Mouse (Mus musculus): Measurements from ENCODE around the gene Gbf1.
A peak's percentile ranks its signal among the peaks of the same experiment; 100 is the strongest.

The Gbf1 gene

GRCm38 (mm10) chr19:46220116-46220515 is 67.8 kb downstream of the Gbf1 start:
- DNase-seq (ENCODE audit: extremely low spot score, low spot score), result no peak

GRCm38 (mm10) chr19:46223118-46223517 is 70.8 kb downstream of the Gbf1 start:
- no peak for DNase-seq (ENCODE audit: extremely low spot score, low spot score)

DNA sequence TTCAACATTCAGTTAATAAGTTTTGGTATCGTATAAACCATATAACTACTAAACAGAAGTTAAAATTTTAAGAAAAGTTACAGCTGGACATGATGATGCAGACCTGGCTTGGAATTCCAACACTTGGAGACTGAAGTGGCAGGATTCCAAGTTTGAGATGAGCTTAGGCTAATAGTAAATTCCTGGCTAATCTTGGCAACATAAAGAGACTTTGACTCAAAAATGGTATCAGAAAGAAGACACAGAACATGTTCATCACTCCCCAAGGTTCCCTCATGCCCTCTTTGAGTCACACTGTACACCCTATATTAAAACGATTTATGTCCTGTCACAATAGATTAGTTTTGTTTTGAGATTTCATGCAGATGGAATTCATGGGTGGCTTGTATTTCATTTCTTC is 72.6 kb downstream of the Gbf1 start:
- no peak for DNase-seq (ENCODE audit: extremely low spot score, low spot score)

DNA sequence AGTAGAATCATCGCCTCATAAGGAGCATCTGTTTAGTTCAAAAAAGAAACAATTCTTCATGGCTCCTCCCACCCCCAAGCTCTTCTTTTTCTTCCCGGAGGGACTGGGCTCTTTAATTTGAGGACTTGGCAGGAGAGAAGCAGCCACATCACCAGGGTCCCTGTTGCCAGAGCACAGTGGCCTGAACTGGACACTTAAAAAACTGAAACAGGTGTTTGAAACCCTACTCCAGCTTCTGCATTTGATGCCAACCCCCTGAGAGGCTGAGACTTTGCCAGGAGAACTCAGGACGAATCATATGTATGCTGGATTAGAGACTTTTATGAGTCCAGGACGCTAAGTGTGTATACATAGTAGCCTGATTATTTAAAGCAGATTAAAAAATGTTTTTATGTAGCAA is 73.2 kb downstream of the Gbf1 start:
- DNase-seq (ENCODE audit: extremely low spot score, low spot score), result no peak

GRCm38 (mm10) chr19:46226295-46226694 is 74.0 kb downstream of the Gbf1 start:
- DNase-seq (ENCODE audit: extremely low spot score, low spot score), result no peak

DNA sequence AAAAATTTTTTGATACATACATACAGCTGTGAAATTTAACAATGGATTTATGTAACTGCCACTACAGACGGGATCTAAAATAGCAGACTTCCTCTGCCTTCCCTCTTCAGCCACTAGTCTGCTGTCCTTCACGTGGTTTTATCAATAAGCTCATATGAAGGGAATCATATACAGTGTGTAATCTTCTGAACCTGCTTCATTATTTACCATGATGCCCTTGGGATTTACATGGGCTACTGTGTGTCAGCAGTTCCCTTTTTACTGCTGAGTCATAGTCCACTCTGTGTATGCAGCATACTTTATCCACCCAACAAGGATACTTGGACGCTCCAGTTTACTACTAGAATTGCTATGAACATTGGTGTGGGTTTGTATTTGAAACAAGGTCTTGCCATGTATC is 75.0 kb downstream of the Gbf1 start:
- no peak for DNase-seq (ENCODE audit: extremely low spot score, low spot score)

- no peak for DNase-seq (ENCODE audit: extremely low spot score, low spot score)
These were observed 82.1 kb downstream of the Gbf1 start for GRCm38 (mm10) chr19:46234450-46234849.

DNA sequence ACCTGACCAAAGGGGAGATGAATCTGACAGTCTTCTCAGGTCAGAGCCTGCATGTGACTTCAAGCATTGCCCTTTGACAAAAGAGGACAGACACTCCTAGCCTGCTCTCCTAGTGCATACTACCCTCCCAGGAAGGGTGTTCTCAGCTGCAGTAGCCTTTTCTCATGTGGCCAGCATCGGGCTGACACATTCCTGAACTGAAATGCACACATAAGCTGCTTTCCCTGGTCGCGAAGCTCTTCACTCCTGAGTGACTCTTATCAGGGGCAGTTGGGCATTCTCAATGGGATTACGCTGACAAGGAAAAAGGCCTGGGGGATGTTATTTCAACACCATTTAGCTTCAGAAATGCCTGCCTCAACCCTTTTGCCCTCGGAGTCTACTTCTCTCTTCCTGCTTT is 84.3 kb downstream of the Gbf1 start:
- DNase-seq (ENCODE audit: extremely low spot score, low spot score), result no peak

DNA sequence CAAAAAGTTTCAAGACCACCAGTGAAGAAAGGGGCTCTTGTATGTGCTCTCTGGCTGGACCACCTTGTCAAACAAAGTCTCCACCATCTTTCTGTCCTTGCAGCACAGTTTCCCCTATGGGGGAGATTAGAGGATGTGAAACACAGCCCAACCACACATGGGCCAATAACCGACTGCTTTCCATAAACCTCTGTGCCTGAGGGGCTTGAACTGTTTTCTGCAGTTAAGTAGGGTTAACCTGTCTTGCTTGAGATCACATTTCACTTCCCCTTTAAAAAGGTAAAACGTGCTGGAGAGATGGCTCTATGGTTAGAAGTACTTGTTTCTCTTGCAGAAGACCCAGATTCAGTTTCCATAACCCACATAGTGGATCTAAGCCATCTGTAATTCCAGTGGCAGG is 87.9 kb downstream of the Gbf1 start:
- no peak for DNase-seq (ENCODE audit: extremely low spot score, low spot score)

GRCm38 (mm10) chr19:46242416-46242815 is 90.1 kb downstream of the Gbf1 start:
- no peak for DNase-seq (ENCODE audit: extremely low spot score, low spot score)

DNA sequence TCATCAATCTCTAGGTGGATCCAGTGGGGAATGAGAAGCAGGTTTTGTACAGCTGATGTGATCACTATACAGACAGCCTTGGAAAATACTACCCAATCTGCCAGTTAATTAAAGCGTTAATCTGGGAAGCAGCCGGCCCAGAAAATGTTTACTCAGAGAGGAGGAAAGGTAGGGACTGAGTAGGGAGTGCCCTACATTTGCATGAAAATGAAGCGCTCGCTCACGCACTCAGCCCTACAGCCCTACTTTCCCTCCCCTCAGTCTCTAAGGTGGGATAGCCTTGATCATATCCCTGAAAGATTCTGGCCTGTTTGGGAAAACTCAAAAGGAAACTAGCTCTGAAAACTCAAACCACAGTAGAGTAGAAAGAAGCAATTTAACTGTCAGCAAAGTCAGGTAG is 92.3 kb downstream of the Gbf1 start:
- DNase-seq (ENCODE audit: extremely low spot score, low spot score), result no peak

DNA sequence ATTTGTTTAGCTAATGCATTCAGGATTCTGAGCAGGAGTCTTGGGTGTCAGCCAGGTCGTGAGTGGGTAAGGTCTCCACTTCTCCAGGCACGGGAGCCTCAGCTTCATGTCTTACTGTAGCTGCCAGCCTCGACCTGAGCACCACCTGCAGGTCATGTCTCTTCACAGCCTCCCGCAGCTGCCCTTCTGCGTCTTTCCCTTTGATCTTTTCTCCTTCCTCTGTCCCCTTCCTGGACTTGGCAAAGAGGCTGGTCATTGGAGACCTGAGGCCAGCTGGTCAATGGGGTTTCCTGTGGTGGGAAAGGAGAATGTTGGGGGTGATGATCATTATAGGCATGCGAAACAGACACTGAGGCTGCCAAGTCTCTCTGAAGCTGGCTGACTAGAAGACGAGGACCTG is 96.7 kb downstream of the Gbf1 start:
- DNase-seq (ENCODE audit: extremely low spot score, low spot score), result no peak

GRCm38 (mm10) chr19:46254163-46254752 is 101.9 kb downstream of the Gbf1 start:
- DNase-seq (ENCODE audit: extremely low spot score, low spot score), result peak; percentile 32

GRCm38 (mm10) chr19:46264762-46265161 is 112.5 kb downstream of the Gbf1 start:
- no peak for DNase-seq (ENCODE audit: extremely low spot score, low spot score)

DNA sequence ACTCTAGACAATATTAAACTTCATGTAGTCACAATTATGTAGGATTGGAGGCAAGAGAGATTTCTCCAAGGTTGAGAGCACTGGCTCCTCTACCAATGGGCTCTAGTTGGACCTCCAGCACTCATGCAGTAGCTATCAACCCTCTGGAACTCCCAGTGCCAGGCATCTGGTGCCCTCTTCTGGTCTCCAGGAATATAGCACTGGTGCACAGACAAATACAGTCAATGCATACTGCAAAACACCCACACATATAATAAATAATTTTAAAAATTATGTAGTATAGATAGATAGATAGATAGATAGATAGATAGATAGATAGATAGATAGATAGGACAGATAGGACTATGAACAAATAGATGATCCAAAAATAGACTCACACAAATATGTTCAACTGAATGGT is 123.0 kb downstream of the Gbf1 start:
- DNase-seq (ENCODE audit: extremely low spot score, low spot score), result no peak

DNA sequence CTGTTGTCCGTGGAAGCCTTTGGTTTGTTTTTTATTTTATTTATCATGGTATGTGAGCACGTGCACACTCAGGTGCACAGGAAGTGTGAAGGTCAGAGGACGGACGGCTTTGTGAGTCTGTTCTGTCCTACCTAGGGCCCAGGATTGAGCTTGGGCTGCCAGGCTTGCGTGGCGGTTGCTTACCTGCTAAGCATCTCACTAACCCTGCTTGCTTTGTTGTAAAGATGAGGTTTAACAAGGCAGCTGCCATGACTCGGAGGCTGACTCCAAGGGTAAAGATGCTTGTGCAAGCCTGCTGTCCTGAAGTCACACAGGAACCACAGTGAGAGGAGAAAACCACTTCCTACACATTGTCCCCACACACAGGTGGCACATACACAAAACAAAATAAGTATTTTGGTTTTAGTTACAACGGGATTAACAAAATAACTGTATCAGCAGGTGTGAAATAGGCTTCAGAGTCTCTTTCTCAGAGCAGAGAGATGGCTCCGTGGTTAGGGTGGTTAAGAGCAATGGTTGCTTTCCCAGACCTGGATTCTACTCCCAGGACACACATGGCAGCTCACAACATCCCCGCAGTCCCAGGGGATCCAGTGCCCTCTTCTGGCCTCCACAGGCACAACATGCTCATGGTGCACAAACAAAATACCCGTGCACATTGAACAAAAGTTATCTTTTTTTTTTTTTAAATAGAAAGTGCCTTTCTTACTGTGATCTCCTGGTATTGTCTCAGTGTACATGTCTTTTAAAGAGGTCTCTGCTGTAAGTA is 130.0 kb downstream of the Gbf1 start:
- DNase-seq (ENCODE audit: extremely low spot score, low spot score), result no peak

GRCm38 (mm10) chr19:46284686-46285085 is 132.4 kb downstream of the Gbf1 start:
- no peak for DNase-seq (ENCODE audit: extremely low spot score, low spot score)

- no peak for DNase-seq (ENCODE audit: extremely low spot score, low spot score)
These were observed 133.3 kb downstream of the Gbf1 start for GRCm38 (mm10) chr19:46285631-46286030.

GRCm38 (mm10) chr19:46286047-46286446 is 133.7 kb downstream of the Gbf1 start:
- DNase-seq (ENCODE audit: extremely low spot score, low spot score), result no peak

DNA sequence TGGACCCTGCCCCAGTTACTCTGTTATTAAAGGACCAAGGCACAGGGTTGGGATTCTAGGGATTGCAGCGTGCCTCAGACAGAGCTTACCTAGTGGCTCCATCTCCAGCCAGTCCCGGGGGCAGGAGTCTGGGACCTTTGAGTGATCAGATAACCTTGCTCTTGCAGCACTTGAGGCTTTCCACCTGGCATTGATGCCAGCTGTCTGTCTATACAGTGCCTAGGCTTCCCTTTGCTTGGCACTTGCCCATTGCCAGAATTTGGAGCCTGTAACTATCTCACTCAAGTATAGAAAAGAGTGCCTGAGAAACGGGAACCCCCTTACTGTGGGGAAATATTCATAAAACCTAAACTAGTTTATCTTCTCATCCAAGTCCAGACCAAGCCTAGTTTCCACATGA is 134.6 kb downstream of the Gbf1 start:
- no peak for DNase-seq (ENCODE audit: extremely low spot score, low spot score)

DNA sequence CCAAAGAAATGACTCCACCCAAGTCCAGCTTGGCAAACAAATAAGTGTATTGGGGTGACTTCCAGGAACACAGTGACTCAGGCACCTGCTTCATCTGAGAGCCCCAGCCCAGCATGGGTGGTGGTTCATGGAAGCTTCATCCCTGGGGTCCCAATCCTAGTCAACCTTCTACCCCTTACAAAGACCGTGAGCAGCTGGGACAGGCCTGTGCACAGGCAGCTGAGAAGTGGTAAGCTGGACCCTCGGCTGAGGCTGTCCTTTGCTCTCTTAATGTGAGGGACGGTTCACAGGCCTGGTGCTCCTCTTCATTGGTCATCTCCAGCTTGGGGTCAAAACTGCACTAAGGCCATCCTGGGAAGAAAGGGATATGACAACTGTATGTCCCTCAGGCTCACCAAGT is 135.3 kb downstream of the Gbf1 start:
- DNase-seq (ENCODE audit: extremely low spot score, low spot score), result no peak

DNA sequence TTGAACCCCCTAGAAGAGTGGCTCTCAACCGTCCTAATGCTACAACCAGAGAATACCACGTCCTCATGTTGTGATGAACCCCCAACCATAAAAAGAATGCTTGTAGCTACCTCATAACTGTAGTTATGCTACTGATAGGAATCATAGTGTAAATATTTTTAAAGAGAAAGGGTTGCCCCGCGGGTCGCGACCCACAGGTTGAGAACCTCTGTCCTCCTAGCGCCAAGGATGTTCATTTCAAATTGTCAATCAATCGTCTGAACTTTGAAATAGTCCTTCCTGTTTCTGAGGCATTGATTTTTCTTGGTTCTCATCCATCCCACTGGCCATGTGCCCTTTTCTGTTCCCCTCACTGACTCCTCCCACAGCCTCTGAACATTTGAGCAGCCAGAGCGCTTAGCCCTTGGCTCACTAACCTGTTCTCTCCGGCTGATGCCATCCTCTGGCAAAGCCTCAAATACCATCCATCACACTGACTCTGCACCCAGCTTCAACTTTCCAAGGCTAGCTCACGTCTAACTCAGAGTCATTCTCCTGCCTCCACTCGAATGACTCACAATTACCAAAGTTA is 138.3 kb downstream of the Gbf1 start:
- no peak for DNase-seq (ENCODE audit: extremely low spot score, low spot score)

- no peak for DNase-seq (ENCODE audit: extremely low spot score, low spot score)
These were observed 144.6 kb downstream of the Gbf1 start for GRCm38 (mm10) chr19:46296938-46297337.
